Mouse (Mus musculus) intestine, embryonic 14.5 days (tissue): ENCODE measurements at regions not wholly inside any gene's neighbourhood (a gene's known extent, or its start where the extent isn't known, plus 50 kb on each side); places are given as distances from the start of the nearest gene placed in this dataset.
A peak's percentile ranks its signal among the peaks of the same experiment; 100 is the strongest.

ENCODE experiments used
- ATAC-seq: fragments of 200-750 bp; cut with Nextera tagmentation; replicated peaks from 2 replicates; pipeline ENCODE4 v1.8.0; 2017; ENCODE audit warnings: low read depth, moderate number of reproducible peaks, moderate TSS enrichment, moderate library complexity; ENCODE audit not compliant: low FRiP score, low TSS enrichment
- DNase-seq: peaks from one replicate; pipeline ENCODE4 v3.0.0-alpha.2; 2018; ENCODE audit warnings: low spot score
- H3K27ac ChIP-seq: fragments of 300-500 bp; sonication (generic); 2 replicates; pipeline ENCODE4 v1.5.1; 2014; ENCODE audit warnings: low read depth, mild to moderate bottlenecking, control low read depth
- H3K27me3 ChIP-seq: fragments of 300-500 bp; sonication (generic); replicated peaks from 2 replicates; pipeline ENCODE4 v1.6.1; 2014; ENCODE audit warnings: low read length, control low read depth; ENCODE audit not compliant: control insufficient read depth, insufficient read depth
- H3K36me3 ChIP-seq: fragments of 300-500 bp; sonication (generic); 2 replicates; pipeline ENCODE4 v1.6.1; 2014; ENCODE audit warnings: low read length, control low read depth; ENCODE audit not compliant: control insufficient read depth, insufficient read depth
- H3K4me1 ChIP-seq: fragments of 300-500 bp; sonication (generic); replicated peaks from 2 replicates; pipeline ENCODE4 v1.6.1; 2014; ENCODE audit warnings: low read length, control low read depth, mixed read lengths; ENCODE audit not compliant: control insufficient read depth, insufficient read depth
- H3K4me2 ChIP-seq: fragments of 300-500 bp; sonication (generic); 2 replicates; pipeline ENCODE4 v1.6.1; 2014; ENCODE audit warnings: low read length
- H3K4me3 ChIP-seq: fragments of 300-500 bp; sonication (generic); 2 replicates; pipeline ENCODE4 v1.5.1; 2014; ENCODE audit warnings: low read depth, low read length, control low read depth, mixed read lengths
- H3K9ac ChIP-seq: fragments of 300-500 bp; sonication (generic); 2 replicates; pipeline ENCODE4 v1.6.1; 2014; ENCODE audit warnings: mild to moderate bottlenecking, low read length
- H3K9me3 ChIP-seq: fragments of 300-500 bp; sonication (generic); 2 replicates; pipeline ENCODE4 v1.6.1; 2016; ENCODE audit warnings: low read length, control low read depth; ENCODE audit not compliant: control insufficient read depth
- WGBS: fragments of 180-500 bp; shearing (Covaris S2); extraction: QIAGEN DNeasy Blood & Tissue Kit; methylation state at CpG from one replicate; pipeline ENCODE4 v1.1.7; 2014; 5-methylcytosine and 5-hydroxymethylcytosine counted together

DNA sequence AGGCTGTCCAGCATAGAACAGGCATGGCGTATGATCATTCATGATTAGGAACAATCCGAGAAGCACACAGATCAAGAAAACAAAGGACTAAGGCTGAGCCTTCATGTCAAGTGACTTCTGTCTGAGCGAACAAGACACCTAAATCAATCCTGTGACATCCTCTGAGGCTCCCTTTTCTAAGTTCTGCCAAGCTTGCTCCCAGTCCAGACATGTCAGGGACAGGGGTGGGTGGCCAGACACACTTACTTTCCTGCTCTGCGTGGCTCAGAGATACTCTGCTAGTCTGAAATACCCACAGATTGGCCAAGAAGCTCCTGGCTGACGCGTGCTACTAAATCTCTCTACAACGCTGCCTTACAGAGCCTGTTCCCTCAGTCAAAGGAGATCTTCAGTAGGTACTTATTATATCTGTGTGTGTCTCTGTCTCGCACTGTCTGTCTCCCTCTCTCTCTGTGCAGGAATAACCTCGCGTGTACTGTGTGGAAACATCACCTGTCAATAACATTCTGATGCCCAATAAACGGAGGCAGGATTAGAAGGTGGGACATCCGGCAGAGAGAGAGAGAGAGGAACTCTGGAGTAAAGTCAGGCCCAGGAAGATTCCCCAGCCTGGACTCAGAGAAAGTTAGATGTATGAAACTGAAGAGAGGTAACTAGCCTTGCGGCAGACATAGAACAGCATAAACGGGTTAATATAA is 163.5 kb downstream of the Fam43a start:
- no peaks in the 10 kb centered on the region for H3K27me3 ChIP-seq
- 73% methylated on average over 14 of the region's 14 CpGs for WGBS
- ATAC-seq, result no peak

GRCm38 (mm10) chr16:30765591-30765990 is 166.1 kb downstream of the Fam43a start:
- no peaks in the 10 kb centered on the region for H3K9me3 ChIP-seq
- DNase-seq (no peak), ATAC-seq (no peak)
- no peaks in the 10 kb centered on the region for H3K27me3 ChIP-seq
- peaks cover 5% of the 10 kb centered on the region; the same call in 1 of the 2 replicates for H3K4me1 ChIP-seq
- 91% methylated on average over 4 of the region's 4 CpGs for WGBS
- H3K4me3 ChIP-seq, result no peak overlapping the region
- no peak overlapping the region for H3K27ac ChIP-seq
- no peaks in the 10 kb centered on the region for H3K36me3 ChIP-seq
- H3K9ac ChIP-seq, result no peak overlapping the region
- no peak overlapping the region for H3K4me2 ChIP-seq

More for the DNA sequence above, 163.5 kb downstream of the Fam43a start:
- no peak overlapping the region for H3K27ac ChIP-seq
- H3K4me3 ChIP-seq, result no peak overlapping the region
- no peaks in the 10 kb centered on the region for H3K36me3 ChIP-seq
- no peak overlapping the region for H3K4me2 ChIP-seq
- H3K9me3 ChIP-seq, result no peaks in the 10 kb centered on the region
- no peak for DNase-seq
- H3K4me1 ChIP-seq, result peaks cover 5% of the 10 kb centered on the region; the same call in 1 of the 2 replicates
- H3K9ac ChIP-seq, result no peak overlapping the region

DNA sequence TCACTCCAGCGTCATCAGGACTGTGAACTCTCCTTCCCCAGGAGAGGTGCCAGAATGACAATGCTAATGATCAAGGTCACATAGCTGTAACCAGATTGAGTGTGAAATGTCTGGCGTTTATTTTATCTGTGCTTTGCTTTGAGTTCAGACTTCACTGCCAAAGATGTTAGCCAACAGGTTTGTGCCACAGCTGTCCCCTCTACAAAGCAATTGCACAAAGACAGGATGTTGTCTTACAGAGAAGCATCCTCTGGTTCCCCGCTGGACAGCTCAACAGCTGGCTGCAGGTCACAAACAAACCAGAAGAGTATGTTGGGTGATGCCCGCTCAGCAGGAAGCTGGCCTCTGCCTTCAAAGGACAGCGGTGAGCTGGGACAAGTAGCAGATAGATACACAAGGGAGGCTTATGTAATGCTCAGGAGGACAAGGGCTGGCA is 169.5 kb downstream of the Fam43a start:
- Histone ChIP-seq H3K9ac (no peak overlapping the region), H3K9me3 (no peaks in the 10 kb centered on the region), H3K4me2 (no peak overlapping the region), H3K4me1 (peaks cover 9% of the 10 kb centered on the region; the same call in 1 of the 2 replicates), H3K36me3 (no peaks in the 10 kb centered on the region), H3K4me3 (no peak overlapping the region), H3K27me3 (no peaks in the 10 kb centered on the region), H3K27ac (no peak overlapping the region)
- ATAC-seq (no peak), DNase-seq (no peak)
- 25% methylated on average over 5 of the region's 5 CpGs for WGBS

- H3K36me3 ChIP-seq, result no peaks in the 10 kb centered on the region
- 21% methylated on average over 11 of the region's 11 CpGs for WGBS
- ATAC-seq, result no peak
- no peak overlapping the region for H3K9ac ChIP-seq
- H3K9me3 ChIP-seq, result no peaks in the 10 kb centered on the region
- peaks cover 10% of the 10 kb centered on the region; the same call in 1 of the 2 replicates for H3K4me1 ChIP-seq
- H3K4me2 ChIP-seq, result no peak overlapping the region
- H3K27me3 ChIP-seq, result no peaks in the 10 kb centered on the region
- no peak overlapping the region for H3K4me3 ChIP-seq
- H3K27ac ChIP-seq, result no peak overlapping the region
- DNase-seq, result no peak
Measured at GRCm38 (mm10) chr16:30769467-30769866, 169.9 kb downstream of the Fam43a start.

GRCm38 (mm10) chr16:30772802-30773201 is 173.3 kb downstream of the Fam43a start:
- Histone ChIP-seq H3K9me3 (no peaks in the 10 kb centered on the region), H3K27me3 (no peaks in the 10 kb centered on the region), H3K27ac (no peak overlapping the region), H3K4me3 (no peak overlapping the region), H3K4me2 (no peak overlapping the region), H3K9ac (no peak overlapping the region), H3K36me3 (no peaks in the 10 kb centered on the region), H3K4me1 (peaks cover 28% of the 10 kb centered on the region)
- DNase-seq (no peak), ATAC-seq (no peak)
- 53% methylated on average over 3 of the region's 3 CpGs for WGBS

GRCm38 (mm10) chr16:30774951-30775661 is 175.6 kb downstream of the Fam43a start:
- 45% methylated on average over 14 of the region's 14 CpGs for whole genome bisulfite sequencing
- Histone ChIP-seq H3K36me3 (no peaks in the 10 kb centered on the region), H3K4me1 (peaks cover 28% of the 10 kb centered on the region), H3K27me3 (no peaks in the 10 kb centered on the region), H3K9me3 (no peaks in the 10 kb centered on the region), H3K9ac (no peak overlapping the region), H3K27ac (no peak overlapping the region), H3K4me3 (no peak overlapping the region), H3K4me2 (peak overlapping the region; percentile 11; the same call in 1 of the 2 replicates)
- peak; percentile 69 for DNase-seq
- ATAC-seq, result peak; percentile 41; the same call in 1 of the 2 replicates

GRCm38 (mm10) chr16:30775740-30776700 is 176.5 kb downstream of the Fam43a start:
- peak; percentile 76 for DNase-seq
- H3K4me1 ChIP-seq, result peaks cover 28% of the 10 kb centered on the region
- no peaks in the 10 kb centered on the region for H3K27me3 ChIP-seq
- ATAC-seq, result peak; percentile 70
- 41% methylated on average over 21 of the region's 21 CpGs for WGBS
- H3K4me3 ChIP-seq, result no peak overlapping the region
- no peaks in the 10 kb centered on the region for H3K9me3 ChIP-seq
- peak overlapping the region; percentile 18; the same call in 1 of the 2 replicates for H3K27ac ChIP-seq
- no peaks in the 10 kb centered on the region for H3K36me3 ChIP-seq
- H3K4me2 ChIP-seq, result peak overlapping the region; percentile 11; the same call in 1 of the 2 replicates
- H3K9ac ChIP-seq, result no peak overlapping the region

- Histone ChIP-seq H3K27me3 (no peaks in the 10 kb centered on the region), H3K4me2 (no peak overlapping the region), H3K9me3 (no peaks in the 10 kb centered on the region), H3K4me3 (no peak overlapping the region), H3K4me1 (peaks cover 28% of the 10 kb centered on the region), H3K27ac (no peak overlapping the region), H3K36me3 (no peaks in the 10 kb centered on the region), H3K9ac (no peak overlapping the region)
- whole genome bisulfite sequencing, result 92% methylated on average over 6 of the region's 6 CpGs
- ATAC-seq (no peak), DNase-seq (no peak)
Measured at GRCm38 (mm10) chr16:30777416-30777815, 177.9 kb downstream of the Fam43a start.
